Mouse (Mus musculus) brain, embryonic 14.5 days (tissue): ENCODE data around the gene Gpx3.

Experiments
- CTCF ChIP-seq: fragments of 200-500 bp; IDR thresholded peaks from 2 replicates; pipeline ENCODE4 v1.5.1; 2012; ENCODE audit warnings: inconsistent platforms, mild to moderate bottlenecking, moderate library complexity, borderline replicate concordance; ENCODE audit not compliant: insufficient read depth, insufficient read length; ENCODE audit errors: extremely low read depth
- POLR2A ChIP-seq: fragments of 200-500 bp; IDR thresholded peaks from 2 replicates; pipeline ENCODE4 v1.6.1; 2012; ENCODE audit warnings: mild to moderate bottlenecking, inconsistent platforms, borderline replicate concordance; ENCODE audit not compliant: poor library complexity, insufficient read depth, insufficient read length, severe bottlenecking; ENCODE audit errors: extremely low read depth

DNA sequence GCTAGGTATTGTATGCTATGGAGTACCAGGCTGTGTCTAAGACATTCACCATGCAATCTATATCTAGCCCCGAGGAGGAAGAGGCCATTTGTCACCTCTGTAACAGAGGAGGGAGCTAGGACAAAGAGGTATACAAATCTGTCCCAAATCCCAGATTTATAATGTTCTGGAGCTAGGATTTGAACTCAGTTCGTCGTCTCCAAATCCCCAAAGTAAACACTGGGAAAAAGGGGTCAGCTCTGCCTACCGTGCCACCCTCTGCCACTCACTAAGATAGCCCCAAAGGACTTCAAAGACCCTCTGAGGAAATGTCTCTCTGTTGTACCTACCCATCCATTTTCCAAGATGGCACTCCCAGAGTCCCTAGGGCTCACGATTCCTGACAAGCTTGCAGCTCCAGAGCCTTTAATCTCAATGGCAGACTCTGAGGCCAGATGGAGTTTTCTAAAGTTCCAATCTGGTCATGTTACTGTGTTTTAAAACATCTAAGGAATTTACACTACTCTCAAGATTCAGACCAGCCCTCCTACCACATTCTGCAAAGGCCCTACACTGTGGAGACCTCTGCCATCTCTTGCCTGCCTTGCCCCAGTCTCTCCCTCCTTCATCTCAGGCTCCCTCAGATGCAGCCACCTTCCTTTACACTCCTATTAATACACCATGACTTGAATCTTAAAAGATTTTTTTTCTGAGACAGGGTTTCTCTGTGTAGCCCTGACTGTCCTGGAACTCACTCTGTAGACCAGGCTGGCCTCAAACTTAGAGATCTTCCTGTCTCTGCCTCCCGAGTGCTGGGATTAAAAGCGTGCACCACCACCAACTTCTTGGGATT lies 9.6 kb downstream of the Gpx3 start:
- TF ChIP-seq CTCF = no peak
- TF ChIP-seq POLR2A = no peak
